Mouse (Mus musculus) C2C12 (cell line): ENCODE measurements around the gene Dhtkd1. TPM values are rescaled to one million over a fixed set of nuclear protein-coding genes. Genes with fewer than 3 reads are reported as not detected.

Experiments
- H3K27me3 ChIP-seq: one replicate; pipeline ENCODE4 v1.6.1; 2011; ENCODE audit not compliant: control insufficient read depth, insufficient read depth, insufficient read length
- H3K36me3 ChIP-seq: one replicate; pipeline ENCODE4 v1.6.1; 2011; ENCODE audit not compliant: control insufficient read depth, insufficient read depth
- H3K4me3 ChIP-seq: one replicate; pipeline ENCODE4 v1.5.1; 2011; ENCODE audit warnings: mild to moderate bottlenecking, control low read depth; ENCODE audit not compliant: poor library complexity, insufficient read depth, severe bottlenecking
- H3K79me2 ChIP-seq: one replicate; pipeline ENCODE4 v1.6.1; 2011; ENCODE audit not compliant: control insufficient read depth, insufficient read depth
- H3K79me3 ChIP-seq: one replicate; pipeline ENCODE4 v1.6.1; 2011; ENCODE audit warnings: low read depth, control low read depth
- H3ac ChIP-seq: one replicate; pipeline ENCODE3; 2011; ENCODE audit warnings: low read depth; ENCODE audit not compliant: control insufficient read depth, insufficient read length
- CEBPB ChIP-seq: IDR thresholded peaks from one replicate; pipeline ENCODE4 v1.6.1; 2011; ENCODE audit warnings: low read depth, mild to moderate bottlenecking, control low read depth, moderate library complexity
- CTCF ChIP-seq: IDR thresholded peaks from one replicate; pipeline ENCODE4 v1.5.1; 2011; ENCODE audit not compliant: control insufficient read depth, insufficient read depth, insufficient read length
- FOSL1 ChIP-seq: IDR thresholded peaks from one replicate; pipeline ENCODE4 v1.8.0; 2011; ENCODE audit warnings: mild to moderate bottlenecking, low read length; ENCODE audit not compliant: poor library complexity, insufficient read depth, severe bottlenecking
- MAX ChIP-seq: IDR thresholded peaks from one replicate; pipeline ENCODE4 v1.6.1; 2011; ENCODE audit warnings: mild to moderate bottlenecking, control low read depth
- MYOD1 ChIP-seq: IDR thresholded peaks from one replicate; pipeline ENCODE4 v1.6.1; 2011; ENCODE audit warnings: low read depth; ENCODE audit not compliant: control insufficient read depth, insufficient read length
- MYOG ChIP-seq: IDR thresholded peaks from one replicate; pipeline ENCODE4 v1.6.1; 2011; ENCODE audit not compliant: control insufficient read depth, insufficient read length; ENCODE audit errors: extremely low read depth
- USF1 ChIP-seq: IDR thresholded peaks from one replicate; pipeline ENCODE4 v1.6.1; 2011; ENCODE audit warnings: low read depth, mild to moderate bottlenecking, control low read depth, moderate library complexity
- polyA plus RNA-seq: library from polyadenylated mRNA; unstranded; fragments of >200 nt; fragmentation: generic; extraction: Trizol; gene quantifications from one replicate; pipeline ENCODE4 v1.2.1, GENCODE M21; 2012; ENCODE audit warnings: missing spikeins

Gene Dhtkd1
- polyA plus RNA-seq, 1 experiment = 0.19 TPM

GRCm38 (mm10) chr2:5877446-5877845 is 65.1 kb downstream of the Dhtkd1 start:
- no peak for TF ChIP-seq FOSL1
- no peak for TF ChIP-seq MAX
- no peak for TF ChIP-seq CEBPB
- TF ChIP-seq CTCF = no peak
- TF ChIP-seq MYOG = no peak
- no peak for TF ChIP-seq MYOD1
- no peak overlapping the region for H3K4me3 ChIP-seq
- no peaks in the 10 kb centered on the region for H3K79me3 ChIP-seq
- H3K79me2 ChIP-seq = no peaks in the 10 kb centered on the region
- no peaks in the 10 kb centered on the region for H3K27me3 ChIP-seq
- peaks cover 75% of the 10 kb centered on the region for H3K36me3 ChIP-seq
- no peak overlapping the region for H3ac ChIP-seq

GRCm38 (mm10) chr2:5869746-5870145 is 72.8 kb downstream of the Dhtkd1 start:
- Histone ChIP-seq H3K79me2 (no peaks in the 10 kb centered on the region), H3K27me3 (no peaks in the 10 kb centered on the region), H3K79me3 (no peaks in the 10 kb centered on the region), H3K4me3 (no peak overlapping the region), H3ac (no peak overlapping the region), H3K36me3 (peaks cover 91% of the 10 kb centered on the region)
- TF ChIP-seq CEBPB (no peak), MYOG (no peak)

GRCm38 (mm10) chr2:5867681-5868080 is 74.9 kb downstream of the Dhtkd1 start:
- Histone ChIP-seq H3ac (no peak overlapping the region), H3K36me3 (peaks cover 92% of the 10 kb centered on the region), H3K4me3 (no peak overlapping the region), H3K79me3 (no peaks in the 10 kb centered on the region), H3K79me2 (no peaks in the 10 kb centered on the region), H3K27me3 (no peaks in the 10 kb centered on the region)
- TF ChIP-seq MYOD1 = no peak
- no peak for TF ChIP-seq USF1
- TF ChIP-seq CTCF = no peak
- no peak for TF ChIP-seq MYOG
- TF ChIP-seq FOSL1 = no peak
- no peak for TF ChIP-seq CEBPB
- TF ChIP-seq MAX = no peak

GRCm38 (mm10) chr2:5862834-5863233 is 79.8 kb downstream of the Dhtkd1 start, which contains the start of gene Gm13199:
Gene Gm13199 (minus strand): TSS chr2:5862934.
- TF ChIP-seq CTCF (no peak), MAX (no peak), FOSL1 (no peak), MYOG (no peak), CEBPB (no peak), MYOD1 (no peak), USF1 (no peak)
- no peaks in the 10 kb centered on the region for H3K79me2 ChIP-seq
- no peak within 1 kb of the TSS for H3K4me3 ChIP-seq
- no peak within 1 kb of the TSS for H3ac ChIP-seq
- H3K27me3 ChIP-seq = no peaks in the 10 kb centered on the region
- H3K36me3 ChIP-seq = peaks cover 96% of the 10 kb centered on the region
- no peaks in the 10 kb centered on the region for H3K79me3 ChIP-seq

- Histone ChIP-seq H3K79me3 (peaks cover 63% of the 10 kb centered on the region), H3ac (no peak overlapping the region), H3K4me3 (no peak overlapping the region), H3K79me2 (peaks cover 76% of the 10 kb centered on the region), H3K36me3 (peaks cover 42% of the 10 kb centered on the region), H3K27me3 (no peaks in the 10 kb centered on the region)
- TF ChIP-seq CEBPB (no peak), MAX (no peak), MYOG (no peak), CTCF (no peak), USF1 (no peak), FOSL1 (no peak), MYOD1 (no peak)
These were observed 90.7 kb downstream of the Dhtkd1 start for GRCm38 (mm10) chr2:5851866-5852265.

GRCm38 (mm10) chr2:5851116-5851515 is 91.5 kb downstream of the Dhtkd1 start:
- no peaks in the 10 kb centered on the region for H3K27me3 ChIP-seq
- TF ChIP-seq CEBPB (no peak), MYOD1 (no peak), MYOG (no peak), MAX (no peak), USF1 (no peak), FOSL1 (no peak), CTCF (no peak)
- no peak overlapping the region for H3K4me3 ChIP-seq
- peaks cover 38% of the 10 kb centered on the region for H3K36me3 ChIP-seq
- H3K79me3 ChIP-seq = peaks cover 70% of the 10 kb centered on the region
- no peak overlapping the region for H3ac ChIP-seq
- H3K79me2 ChIP-seq = peaks cover 83% of the 10 kb centered on the region

Other genes with a start within 250 kb of the Dhtkd1 start
- 1.6 TPM for gene Camk1d, start 228.3 kb downstream of the Dhtkd1 start, polyA plus RNA-seq
- gene Nudt5, start 97.8 kb downstream of the Dhtkd1 start, polyA plus RNA-seq = 43.5 TPM
- gene Cdc123, start 97.6 kb downstream of the Dhtkd1 start, polyA plus RNA-seq = 141 TPM
- 0.40 TPM for gene Gm13199, start 79.9 kb downstream of the Dhtkd1 start, polyA plus RNA-seq
- 15.4 TPM for gene Sec61a2, start 47.4 kb downstream of the Dhtkd1 start, polyA plus RNA-seq
- gene Upf2, start 8.7 kb upstream of the Dhtkd1 start, polyA plus RNA-seq = 5.1 TPM
- 1.0 TPM for gene Proser2, start 187.4 kb upstream of the Dhtkd1 start, polyA plus RNA-seq